Mouse (Mus musculus) left cerebral cortex, postnatal 10 days (tissue): ENCODE measurements at regions not wholly inside any gene's neighbourhood (a gene's known extent, or its start where the extent isn't known, plus 50 kb on each side); places are given as distances from the start of the nearest gene placed in this dataset.

ENCODE experiments used
- DNase-seq, 2 experiments: peaks; one replicate each; pipeline ENCODE4 v3.0.0; 2021 to 2022; ENCODE audit warnings: low spot score in 2 of 2, mixed read lengths in 1 of 2; ENCODE audit errors: extremely low spot score in 1 of 2
- intact Hi-C: fragments of 180-260 bp; cut with DNase I; formaldehyde crosslinking; loops from one replicate; pipeline ENCODE4 v1.15.1; 2025

- intact Hi-C loops = no loop called here
- no peak for DNase-seq
Observed at GRCm38 (mm10) chr17:40455920-40456319, 63.9 kb upstream of the Esp8 start.

- DNase-seq = peak in 1 of 2 experiments; percentile 0
- intact Hi-C loops = no loop called here
Observed at GRCm38 (mm10) chr17:40430446-40430845, 89.4 kb upstream of the Esp8 start.

- intact Hi-C loops = no loop called here
- no peak for DNase-seq
Observed at GRCm38 (mm10) chr17:40418651-40419050, 99.6 kb upstream of the Crisp1 start.

GRCm38 (mm10) chr17:40384567-40384966 is 65.6 kb upstream of the Crisp1 start:
- intact Hi-C loops = no loop called here

GRCm38 (mm10) chr17:40372747-40373146 is 53.7 kb upstream of the Crisp1 start:
- DNase-seq = no peak
- intact Hi-C loops = no loop called here

More at GRCm38 (mm10) chr17:40384567-40384966, 65.6 kb upstream of the Crisp1 start:
- DNase-seq = no peak
